Comparison of ENCODE assay signal across 27 mouse cellular contexts in genomic region chr7:4782130-4782529, GRCm38 (mm10). TPM values are rescaled to one million over a fixed set of nuclear protein-coding genes. Genes with fewer than 3 reads are reported as not detected.
"Had no signal": no experiment of that assay in that cellular context is flagged by ENCODE, and none has a peak within 500 bp of the region (broad histone marks: within the 10 kb centered on the region; RNA-seq: fewer than 3 reads in every experiment).

No protein-coding gene starts in this region.

- H3K36me3 ChIP-seq: lung, embryonic 15.5 days; midbrain, embryonic 13.5 days; midbrain, embryonic 15.5 days; neural tube, embryonic 13.5 days; neural tube, embryonic 15.5 days had no signal

- H3K4me3 ChIP-seq: liver, embryonic 13.5 days; liver, embryonic 15.5 days; lung, embryonic 15.5 days; megakaryocyte, embryonic 14.5 days; midbrain, embryonic 13.5 days; midbrain, embryonic 15.5 days; myocyte; neural tube, embryonic 13.5 days; neural tube, embryonic 15.5 days; stomach, embryonic 15.5 days had no signal

- ATAC-seq: liver, postnatal 0 days; midbrain, embryonic 13.5 days; midbrain, embryonic 15.5 days had no signal

- H3K27ac ChIP-seq: liver, embryonic 13.5 days; liver, embryonic 15.5 days; lung, embryonic 15.5 days; macrophage; midbrain, embryonic 13.5 days; midbrain, embryonic 15.5 days; neural tube, embryonic 13.5 days; neural tube, embryonic 15.5 days; stomach, embryonic 15.5 days; stomach, postnatal 0 days had no signal

- DNase-seq: liver, embryonic 13.5 days; liver, postnatal 0 days; lung, adult 2 months; lung, postnatal 14 days; lung, postnatal 36 days; retina, postnatal 1 day; right cerebral cortex, adult 18-20 months; thymus, adult 18-20 months; thymus, postnatal 14 days; thymus, postnatal 36 days had no signal

RNA-seq across cellular contexts. Expression of gene Il11, which starts 0.5 kb away (rescaled TPM):
- polyA plus RNA-seq: liver, postnatal 0 days; macrophage had no signal

RNA-seq across cellular contexts. Expression of gene Tmem190, which starts 0.6 kb away (rescaled TPM):
- total RNA-seq: midbrain, postnatal 0 days had no signal
- polyA plus RNA-seq: lung, adult 2 months; macrophage; midbrain, embryonic 11.5 days; midbrain, embryonic 13.5 days; midbrain, embryonic 15.5 days; myocyte; neural tube, embryonic 11.5 days; neural tube, embryonic 13.5 days; neural tube, embryonic 15.5 days; spleen, adult 2 months; thymus, postnatal 0 days had no signal

RNA-seq across cellular contexts. Expression of gene Fam71e2, which starts 11.0 kb away (rescaled TPM):
- total RNA-seq: midbrain, postnatal 0 days had no signal
- polyA plus RNA-seq: liver, embryonic 13.5 days; liver, embryonic 15.5 days; liver, postnatal 0 days; lung, adult 2 months; lung, embryonic 15.5 days; lung, postnatal 0 days; macrophage; midbrain, embryonic 11.5 days; midbrain, embryonic 13.5 days; midbrain, embryonic 15.5 days; midbrain, postnatal 0 days; myocyte; neural tube, embryonic 11.5 days; neural tube, embryonic 13.5 days; neural tube, embryonic 15.5 days; spleen, adult 2 months; stomach, embryonic 15.5 days; stomach, postnatal 0 days; thymus, postnatal 0 days had no signal
